Mouse (Mus musculus): Measurements from ENCODE around the gene Inpp4b.
A peak's percentile ranks its signal among the peaks of the same experiment; 100 is the strongest.
"Not testable (repeated sequence)": the region's sequence is repeated elsewhere in the genome, so short reads cannot be mapped to it uniquely, and the experiment has no call there.

The Inpp4b gene

DNA sequence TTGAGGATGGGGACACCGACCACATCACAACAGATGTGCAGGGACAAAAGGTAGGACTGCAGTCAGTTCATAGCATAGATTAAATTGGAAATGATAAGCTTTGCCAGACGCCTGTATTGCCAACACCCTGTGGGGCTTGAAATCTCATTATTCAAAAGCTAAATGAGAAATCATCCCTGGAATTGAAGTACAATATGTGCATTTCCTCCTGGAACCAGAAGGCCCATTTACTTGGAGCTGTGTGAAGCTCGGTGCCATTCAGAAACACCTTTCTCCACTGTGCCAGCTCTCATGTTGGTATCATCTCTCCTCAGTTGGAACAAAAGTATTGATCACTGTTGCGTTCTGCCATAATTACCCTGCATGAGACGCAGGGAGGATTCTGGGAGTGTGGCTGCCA, 541.8 kb downstream of the Inpp4b start:
- DNase-seq (ENCODE audit: extremely low read depth, insufficient read length, low spot score) = no peak

DNA sequence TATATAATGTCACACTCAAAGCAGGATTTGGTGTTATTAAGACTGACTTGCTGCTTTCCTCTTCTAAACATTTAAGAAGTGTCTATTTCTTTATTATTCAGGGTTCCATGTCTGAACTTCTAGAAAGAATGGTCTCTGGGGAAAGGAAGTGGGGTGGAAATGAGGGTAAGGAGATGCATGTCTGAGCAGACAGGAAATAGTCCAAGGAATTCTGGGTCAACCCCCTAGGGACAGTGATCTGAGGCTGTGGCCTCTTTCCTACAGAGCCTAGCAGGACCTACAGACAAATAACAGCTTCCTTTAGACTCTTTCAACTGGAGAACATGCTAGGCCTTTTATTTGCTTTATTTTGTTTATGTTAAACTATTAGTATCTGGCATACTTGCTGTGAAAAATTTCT, 546.5 kb downstream of the Inpp4b start:
- DNase-seq (ENCODE audit: extremely low read depth, insufficient read length, low spot score) = no peak

DNA sequence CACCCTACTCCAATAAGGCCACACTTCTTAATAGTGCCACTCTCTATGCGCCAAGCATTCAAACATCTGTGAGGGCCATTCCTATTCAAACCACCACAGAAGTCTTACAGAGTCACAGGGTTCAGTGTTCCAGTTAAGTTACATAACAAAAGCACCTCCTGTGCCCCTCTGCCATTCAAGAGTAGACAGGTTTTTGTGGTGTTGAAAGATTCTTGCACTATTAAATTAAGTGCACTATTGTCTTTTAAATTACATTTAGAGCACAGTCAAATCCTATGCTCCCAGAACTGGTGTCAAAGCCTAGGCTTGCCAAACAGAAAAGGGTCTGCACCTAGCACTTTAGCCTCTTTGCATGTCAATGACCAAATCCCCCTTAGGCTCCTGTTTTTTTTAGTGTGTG, 550.9 kb downstream of the Inpp4b start:
- DNase-seq (ENCODE audit: extremely low read depth, insufficient read length, low spot score) = no peak

DNA sequence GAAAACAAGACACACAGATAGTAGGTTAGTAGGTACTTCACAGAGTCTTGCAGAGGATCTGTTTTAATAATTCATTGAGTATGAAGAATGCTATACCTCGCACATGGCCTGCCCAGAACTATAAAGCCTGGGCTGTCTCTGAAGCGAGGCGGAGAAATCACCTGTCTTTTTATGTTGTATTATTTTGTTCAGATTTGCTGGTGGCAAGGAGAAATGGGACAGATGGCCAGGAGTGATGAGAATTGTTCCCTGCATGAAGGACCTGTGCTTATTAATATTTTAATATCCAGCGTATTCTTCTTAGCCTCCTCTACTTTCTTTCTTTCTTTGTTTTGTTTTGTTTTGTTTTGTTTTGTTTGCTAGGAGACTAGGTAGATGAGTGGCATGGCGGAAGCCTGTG, 604.5 kb downstream of the Inpp4b start:
- DNase-seq (ENCODE audit: extremely low read depth, insufficient read length, low spot score) = no peak

DNA sequence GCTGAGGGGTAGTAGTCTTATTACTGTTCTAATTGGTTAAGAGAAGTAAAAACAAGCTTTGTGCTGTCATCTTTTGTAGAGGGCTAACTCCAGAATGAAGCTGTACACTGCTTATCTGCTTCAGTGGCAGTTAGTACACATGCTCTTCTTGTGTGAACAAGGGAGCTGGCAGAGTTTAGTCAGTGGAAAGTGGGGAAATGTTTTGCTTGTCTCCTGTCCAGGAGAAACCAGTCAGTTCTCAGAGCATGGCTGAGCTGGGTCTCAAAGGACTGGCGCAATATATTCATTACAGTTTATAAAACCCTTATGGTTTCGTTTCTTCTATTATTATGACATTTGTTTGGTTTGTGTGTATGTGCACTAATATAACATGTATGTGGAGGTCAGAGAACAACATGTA, 610.7 kb downstream of the Inpp4b start:
- DNase-seq (ENCODE audit: extremely low read depth, insufficient read length, low spot score) = no peak

DNA sequence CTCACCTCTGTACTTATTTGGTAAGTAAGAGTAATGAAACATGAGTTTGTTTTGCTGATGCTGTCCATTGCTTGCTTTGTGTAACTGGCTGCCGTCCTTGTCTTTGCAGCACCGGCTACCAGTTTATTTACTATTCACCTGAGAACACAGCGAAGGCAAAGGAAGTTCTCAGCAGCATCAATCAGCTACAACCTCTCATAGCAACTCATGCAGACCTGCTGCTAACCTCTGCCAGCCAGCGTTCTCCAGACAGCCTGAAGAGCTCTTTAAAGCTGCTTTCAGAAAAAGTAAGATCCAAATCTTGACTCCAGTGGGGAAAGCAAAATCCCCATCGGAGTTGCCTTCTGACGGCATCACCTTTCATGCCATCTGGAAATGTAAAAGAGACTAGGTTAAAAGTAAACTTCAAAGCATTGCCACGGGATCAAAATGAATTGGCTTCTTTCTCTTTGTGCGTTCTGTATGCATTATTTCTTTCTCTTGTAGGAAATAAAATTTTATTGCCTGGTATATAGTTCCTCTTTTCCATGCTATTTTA, 642.8 kb downstream of the Inpp4b start:
- no peak for DNase-seq (ENCODE audit: extremely low read depth, insufficient read length, low spot score)

DNA sequence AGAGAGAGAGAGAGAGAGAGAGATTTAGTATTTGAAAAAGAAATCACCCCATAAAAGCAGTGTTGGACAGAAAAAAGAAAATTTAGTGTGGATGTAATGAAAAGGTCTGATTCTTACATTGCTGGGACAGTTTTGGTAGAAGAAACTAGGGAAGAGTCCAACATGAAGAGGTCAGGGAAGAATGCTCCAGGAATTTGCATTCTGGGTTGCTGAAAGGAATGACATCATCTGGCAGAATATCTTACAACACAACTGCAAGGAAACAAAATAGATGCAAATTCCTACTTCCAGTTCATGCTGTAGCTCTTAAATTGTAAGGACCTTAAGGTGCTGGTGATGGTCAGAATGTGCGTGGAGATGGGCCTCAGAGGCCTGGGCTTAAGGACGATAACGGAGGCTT, 650.6 kb downstream of the Inpp4b start:
- no peak for DNase-seq (ENCODE audit: extremely low read depth, insufficient read length, low spot score)

DNA sequence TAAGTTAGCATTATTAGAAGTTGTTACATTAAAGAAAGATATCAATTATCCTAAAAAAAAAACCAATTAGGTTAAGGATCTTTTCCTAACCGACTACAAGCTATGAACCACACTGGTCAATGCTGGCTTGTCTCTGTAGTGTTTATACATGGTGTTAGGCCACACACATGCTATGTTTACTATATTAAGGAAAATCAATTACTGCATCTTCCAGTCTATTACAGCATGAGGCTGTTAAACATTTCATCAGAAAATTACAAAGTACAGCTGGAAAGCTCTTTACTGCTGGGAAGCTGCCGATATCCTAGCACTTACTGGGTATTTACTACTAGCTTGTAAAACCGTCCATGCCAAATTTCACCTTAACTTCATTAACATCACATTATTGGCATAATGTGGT, 653.9 kb downstream of the Inpp4b start:
- no peak for DNase-seq (ENCODE audit: extremely low read depth, insufficient read length, low spot score)

DNA sequence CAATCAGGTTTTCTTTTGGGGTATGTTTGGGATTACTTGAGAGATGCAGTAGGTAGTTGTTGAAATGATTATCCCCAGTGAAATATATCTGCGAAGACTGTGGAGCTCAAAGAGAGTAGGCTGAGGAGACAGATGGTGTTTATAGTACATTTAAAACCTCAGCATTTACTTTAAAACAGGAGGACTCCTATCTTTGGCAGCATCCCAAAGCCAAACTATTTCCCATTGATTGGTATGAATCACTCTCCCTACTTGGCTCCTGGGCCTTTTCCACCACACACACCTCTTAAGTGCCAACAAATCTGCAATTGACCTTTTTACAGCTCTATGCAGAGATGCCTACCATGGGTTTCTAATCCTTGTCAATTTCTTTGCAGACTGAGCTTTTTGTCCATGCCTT, 654.5 kb downstream of the Inpp4b start:
- peak; percentile 5 for DNase-seq (ENCODE audit: extremely low read depth, insufficient read length, low spot score)

DNA sequence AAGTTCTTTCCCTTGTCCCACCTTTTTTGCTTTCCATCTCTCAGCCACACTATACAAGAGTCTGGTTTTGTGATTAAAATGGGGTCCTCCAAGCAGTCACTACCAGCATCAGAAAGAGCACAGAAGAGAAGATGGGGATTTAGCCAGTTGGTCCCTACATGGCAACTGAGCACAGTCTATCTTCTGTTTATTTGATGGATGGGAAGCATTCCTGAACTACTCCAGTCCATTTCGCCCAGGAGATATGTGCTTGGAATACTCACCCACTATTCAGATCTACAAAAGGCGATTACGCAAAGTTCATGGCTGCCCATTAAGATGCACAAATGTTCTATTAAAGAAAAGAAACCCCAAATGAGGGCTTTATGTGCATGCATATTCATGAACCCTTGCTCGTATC, 661.8 kb downstream of the Inpp4b start:
- no peak for DNase-seq (ENCODE audit: extremely low read depth, insufficient read length, low spot score)

DNA sequence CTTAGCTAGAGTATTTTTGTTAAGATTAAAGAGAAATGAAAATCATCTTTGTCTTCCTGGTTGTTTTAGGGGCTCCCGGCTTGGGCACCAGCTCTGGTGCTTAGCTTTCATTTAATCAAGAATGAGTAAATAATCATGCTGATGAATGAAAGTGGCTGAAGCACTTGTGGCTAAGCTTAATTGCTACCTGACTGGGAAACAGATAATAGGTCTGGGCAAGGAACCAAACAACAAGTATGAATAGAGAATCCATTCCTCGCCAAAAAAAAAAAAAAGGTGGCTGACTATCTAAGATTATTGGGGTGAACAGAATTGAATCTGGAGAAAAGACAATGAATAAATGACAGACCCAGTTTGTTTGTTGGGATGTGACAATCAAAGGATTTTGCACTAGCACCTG, 663.1 kb downstream of the Inpp4b start:
- DNase-seq (ENCODE audit: extremely low read depth, insufficient read length, low spot score) = no peak

DNA sequence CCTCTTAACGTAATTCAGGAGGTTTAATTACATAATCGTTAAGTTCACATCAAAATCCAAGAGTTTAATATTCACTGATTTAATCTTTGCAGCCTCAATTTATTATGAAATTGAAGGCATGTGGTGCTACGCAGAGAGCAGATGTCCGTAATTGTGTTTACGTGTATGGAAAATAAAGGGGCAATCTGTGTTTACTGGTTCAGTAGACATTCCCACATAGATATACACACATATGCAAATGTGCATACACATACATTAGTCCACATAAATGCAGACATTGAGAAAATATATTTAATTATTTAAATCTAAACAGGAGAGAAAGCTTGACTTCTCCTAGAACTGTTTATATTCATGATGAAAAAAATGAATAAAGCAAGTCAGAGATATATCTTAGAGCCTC, 675.4 kb downstream of the Inpp4b start:
- DNase-seq (ENCODE audit: extremely low read depth, insufficient read length, low spot score) = no peak

DNA sequence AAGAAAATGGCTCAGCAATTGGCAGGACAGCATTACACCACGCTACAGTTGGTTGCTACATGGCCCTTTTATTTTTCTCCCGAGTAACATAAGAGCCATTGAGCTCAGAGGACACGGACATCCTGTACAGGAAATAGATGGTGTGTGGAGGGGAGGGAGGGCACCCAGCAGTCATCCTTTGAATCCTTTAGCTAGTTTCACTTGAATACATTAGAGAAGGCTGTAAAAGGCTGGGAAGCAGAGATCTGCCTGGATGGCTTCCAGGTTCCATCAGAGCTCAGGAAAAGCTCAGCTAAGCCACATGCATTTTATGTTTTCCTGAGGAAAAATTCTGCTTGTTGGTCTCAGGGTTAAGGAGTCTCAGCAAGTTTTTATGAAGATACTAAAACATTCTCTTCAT, 685.0 kb downstream of the Inpp4b start:
- no peak for DNase-seq (ENCODE audit: extremely low read depth, insufficient read length, low spot score)

DNA sequence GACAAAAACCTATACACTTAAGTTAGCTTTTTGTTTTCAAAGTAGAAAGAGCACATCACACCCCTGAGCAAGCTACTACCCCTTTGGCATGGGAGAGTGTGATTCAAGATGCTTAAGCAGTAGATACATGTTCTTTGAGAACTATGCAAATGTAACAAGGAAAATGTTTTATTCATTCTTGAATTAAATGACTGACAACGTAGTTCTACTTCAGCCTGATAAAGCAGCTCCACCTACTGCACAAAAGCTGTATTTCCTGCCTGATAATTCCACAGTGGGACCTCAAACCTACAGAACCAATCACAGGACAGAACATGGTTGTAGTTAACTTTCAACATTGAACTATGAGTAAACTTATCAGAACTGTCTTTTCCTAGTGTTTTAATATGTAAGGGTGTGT, 686.5 kb downstream of the Inpp4b start:
- DNase-seq (ENCODE audit: extremely low read depth, insufficient read length, low spot score) = peak; percentile 3

DNA sequence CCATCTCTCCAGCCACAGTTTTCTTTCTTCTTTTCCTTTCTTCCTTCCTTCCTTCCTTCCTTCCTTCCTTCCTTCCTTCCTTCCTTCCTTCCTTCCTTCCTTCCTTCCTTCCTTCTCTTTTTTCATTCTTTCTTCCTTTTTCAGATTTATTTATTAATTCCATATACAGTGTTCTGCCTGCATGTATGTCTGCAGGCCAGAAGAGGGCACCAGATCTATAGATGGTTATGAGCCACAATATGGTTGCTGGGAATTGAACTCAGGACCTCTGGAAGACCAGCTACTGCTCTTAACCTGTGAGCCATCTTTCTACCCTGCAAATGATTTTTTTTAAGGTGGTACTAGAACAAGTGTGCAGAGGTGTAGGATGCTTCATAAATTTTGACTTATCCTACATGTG, 689.7 kb downstream of the Inpp4b start:
- DNase-seq (ENCODE audit: extremely low read depth, insufficient read length, low spot score) = not testable (repeated sequence)

DNA sequence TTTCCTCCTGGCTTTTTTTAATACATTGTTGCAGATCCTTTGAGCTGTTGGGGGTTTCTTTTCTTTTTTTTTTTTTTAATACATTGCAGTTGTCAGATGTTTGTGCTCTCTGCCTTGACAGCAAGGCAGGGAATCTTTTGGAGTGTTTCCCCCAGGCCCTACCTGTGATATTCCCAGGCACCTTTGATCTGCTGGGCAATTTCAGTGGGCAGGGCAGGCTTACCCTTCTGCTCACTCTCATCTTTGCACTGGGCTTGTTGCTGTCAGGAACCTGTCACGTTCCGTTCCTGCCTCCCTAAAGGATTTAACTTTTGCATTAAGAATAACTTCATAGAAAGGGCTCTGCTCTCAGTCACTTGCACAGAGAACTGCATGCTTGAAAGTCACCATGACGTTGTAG, 711.7 kb downstream of the Inpp4b start:
- DNase-seq (ENCODE audit: extremely low read depth, insufficient read length, low spot score) = no peak

DNA sequence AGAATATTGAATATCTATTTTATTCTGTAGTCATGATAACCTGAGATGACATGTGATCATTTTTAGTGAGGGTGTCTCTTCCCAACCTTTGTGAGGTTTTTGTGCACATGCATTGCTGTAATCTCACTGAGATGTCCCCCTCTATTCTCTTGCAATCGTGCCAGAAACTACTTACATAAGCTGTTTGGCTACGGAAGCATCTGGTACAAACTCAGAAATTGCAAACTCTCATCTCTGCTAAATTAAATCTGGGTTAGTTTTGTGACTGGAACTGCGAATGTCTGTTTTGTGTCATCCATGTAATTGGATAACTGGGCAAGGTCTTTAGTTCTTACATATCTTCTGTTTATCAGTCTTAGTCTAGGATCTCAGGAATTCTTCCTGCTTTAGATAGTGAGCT, 725.3 kb downstream of the Inpp4b start:
- DNase-seq (ENCODE audit: extremely low read depth, insufficient read length, low spot score) = no peak

DNA sequence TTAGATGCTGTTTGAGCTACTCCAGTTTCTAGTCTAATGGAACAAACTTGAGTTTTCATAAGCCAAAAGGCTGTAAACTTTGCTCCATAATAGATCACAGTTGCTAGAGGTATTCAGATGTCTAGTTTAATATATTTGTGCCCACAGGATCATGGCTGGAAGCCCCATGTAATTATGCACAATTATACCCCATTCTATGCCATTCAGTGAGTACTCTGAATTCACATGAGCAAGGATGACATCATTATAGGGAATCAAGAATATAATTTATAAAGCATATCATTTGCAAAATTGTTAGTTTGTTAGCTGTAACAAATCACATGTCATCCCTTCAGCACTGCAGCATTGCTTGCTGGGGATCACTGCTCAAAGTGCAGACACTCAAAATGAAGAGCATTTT, 736.9 kb downstream of the Inpp4b start:
- DNase-seq (ENCODE audit: extremely low read depth, insufficient read length, low spot score) = no peak

DNA sequence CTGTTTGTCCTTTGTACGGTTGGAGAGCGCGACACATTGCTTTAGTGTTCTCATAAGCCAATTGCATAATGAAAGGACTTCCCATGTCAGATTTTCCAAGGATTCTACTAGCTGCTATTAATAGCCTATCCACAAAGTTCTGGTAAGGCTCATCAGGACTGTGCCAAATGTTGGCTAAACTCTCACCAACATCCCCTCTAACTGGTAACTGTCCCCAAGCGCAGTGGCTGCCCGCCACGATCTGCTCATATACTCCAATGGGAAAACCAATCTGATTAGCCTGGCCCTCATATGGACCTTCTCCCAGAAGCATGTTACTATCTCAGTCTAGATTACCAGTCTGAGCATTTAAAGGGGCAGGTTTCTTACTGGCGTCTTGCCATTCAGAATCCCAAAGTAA, 744.3 kb downstream of the Inpp4b start:
- not testable (repeated sequence) for DNase-seq (ENCODE audit: extremely low read depth, insufficient read length, low spot score)

DNA sequence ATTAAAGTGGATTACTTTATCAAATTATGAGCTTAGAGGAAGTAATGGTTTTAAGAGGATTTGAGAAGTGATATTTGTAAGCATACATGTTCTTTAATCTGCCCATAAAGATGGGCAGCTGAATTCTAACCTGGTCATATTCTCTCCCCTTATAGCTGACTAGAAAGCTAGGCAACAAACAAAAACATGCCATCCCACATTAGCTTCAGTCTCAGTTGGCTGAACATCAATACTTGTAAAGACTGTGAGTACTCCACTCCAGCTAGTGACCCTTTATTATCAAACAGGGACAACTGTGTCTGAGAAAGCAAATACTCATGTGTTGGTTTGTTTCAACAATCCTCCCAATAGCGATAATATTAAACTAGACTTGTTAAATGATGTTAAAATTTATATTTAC, 748.5 kb downstream of the Inpp4b start:
- DNase-seq (ENCODE audit: extremely low read depth, insufficient read length, low spot score) = no peak

DNA sequence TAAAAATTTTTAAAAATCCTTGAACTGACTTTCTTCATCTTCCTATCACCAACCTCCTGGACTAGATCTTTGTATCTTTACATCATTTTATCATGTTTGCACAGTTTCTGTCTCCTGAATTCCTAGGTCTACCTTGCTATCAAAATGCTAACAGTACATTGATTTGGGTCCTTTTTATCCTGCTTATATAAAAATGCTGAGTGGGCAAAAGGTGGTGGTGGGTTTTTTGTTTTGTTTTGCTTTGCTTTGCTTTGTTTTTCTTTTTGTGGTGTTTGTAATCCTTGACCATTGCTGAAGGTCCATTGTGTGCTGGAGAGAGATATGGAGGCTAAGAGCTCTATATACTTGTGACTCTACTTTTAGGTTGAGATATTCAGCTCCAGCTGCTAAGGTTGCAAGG, 750.9 kb downstream of the Inpp4b start:
- DNase-seq (ENCODE audit: extremely low read depth, insufficient read length, low spot score) = no peak

DNA sequence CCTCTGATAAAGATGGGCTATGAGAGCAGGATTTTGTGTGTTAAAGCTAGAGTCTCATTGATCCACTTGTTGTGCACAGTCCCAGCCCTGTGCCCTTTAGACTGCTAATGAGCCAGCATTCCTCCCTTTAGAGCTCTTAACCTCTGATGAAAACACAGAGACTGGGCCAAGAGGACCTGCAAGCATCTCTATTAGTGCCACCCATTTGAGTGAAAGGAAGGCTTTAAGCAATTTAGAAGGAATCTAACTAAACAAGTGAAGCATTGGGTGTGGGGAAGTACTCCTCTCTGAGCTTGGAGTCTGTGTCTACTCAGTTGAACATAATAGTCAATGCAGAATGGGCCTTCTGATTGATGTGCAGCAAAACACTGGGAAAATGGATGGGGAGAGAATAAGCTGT, 762.2 kb downstream of the Inpp4b start:
- no peak for DNase-seq (ENCODE audit: extremely low read depth, insufficient read length, low spot score)

DNA sequence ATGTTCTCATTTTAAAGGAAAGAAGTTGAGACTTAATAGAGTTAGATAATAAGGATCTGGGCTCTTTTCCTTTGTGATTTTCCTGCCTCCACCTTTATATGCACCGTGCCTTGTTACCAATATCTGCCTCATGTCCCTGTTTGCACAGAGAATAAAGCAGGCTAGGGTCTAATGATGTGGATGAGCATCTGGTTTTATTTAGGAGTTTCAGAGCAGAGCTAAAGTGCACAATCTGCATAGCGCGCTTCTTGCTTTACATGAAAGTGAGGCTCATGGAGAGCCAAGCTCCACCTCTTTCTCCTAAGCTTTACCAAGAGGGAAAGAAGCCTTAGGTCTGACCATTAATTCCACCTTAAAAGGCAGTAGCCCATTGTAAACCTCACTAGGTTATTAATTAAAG, 763.8 kb downstream of the Inpp4b start:
- DNase-seq (ENCODE audit: extremely low read depth, insufficient read length, low spot score) = no peak

DNA sequence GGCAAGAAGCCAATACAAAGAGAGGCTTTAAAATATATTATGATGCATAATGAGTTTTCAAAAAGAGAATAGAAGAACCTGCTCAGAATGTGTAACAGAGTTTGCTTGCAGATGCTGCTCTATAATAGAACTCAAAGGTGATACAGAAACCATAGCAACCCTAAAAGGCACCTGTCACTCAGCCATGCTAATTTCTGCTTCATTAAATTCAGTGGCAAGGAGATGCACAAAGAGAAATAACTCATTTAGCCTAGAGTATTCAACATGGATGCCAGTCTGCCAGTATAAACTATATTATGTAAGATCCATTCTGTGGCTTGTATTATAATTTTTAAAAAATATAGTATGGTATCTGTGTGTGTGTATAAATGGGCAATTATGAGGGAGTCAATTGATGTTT, 807.9 kb downstream of the Inpp4b start:
- DNase-seq (ENCODE audit: extremely low read depth, insufficient read length, low spot score) = no peak
